Mouse (Mus musculus) heart, postnatal 0 days (tissue): ENCODE results near the gene Cipc.

Source experiments
- CTCF ChIP-seq: IDR thresholded peaks from 2 replicates; pipeline ENCODE4 v1.5.1; 2016; ENCODE audit warnings: antibody characterized with exemption, control low read depth, low read depth
- EP300 ChIP-seq: IDR thresholded peaks from 2 replicates; pipeline ENCODE4 v1.6.1; 2016; ENCODE audit warnings: antibody characterized with exemption, low read depth

GRCm38 (mm10) chr12:86977833-86978232, 31.0 kb downstream of the Cipc start:
- TF ChIP-seq CTCF: no peak
- TF ChIP-seq EP300: no peak
